Mouse (Mus musculus): ENCODE data around the gene Casp4.

DNA sequence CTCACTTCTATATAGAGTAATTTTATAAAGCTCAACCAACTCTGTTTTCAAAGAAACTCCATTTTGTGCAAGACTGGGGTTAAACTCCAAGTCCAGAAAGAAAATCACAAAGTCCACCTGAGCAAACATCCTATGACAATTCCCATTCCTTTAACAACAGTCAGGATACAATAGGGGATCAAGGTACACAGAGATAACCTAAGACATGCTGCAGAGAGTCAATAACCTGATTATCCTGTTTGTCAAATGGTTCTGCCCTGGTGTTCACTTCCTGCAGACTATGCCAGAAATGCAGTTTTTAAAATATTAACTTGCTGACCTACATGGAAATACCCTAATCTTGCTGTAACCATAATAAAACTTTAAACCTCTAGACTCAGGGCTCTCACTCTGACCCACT is 23.8 kb downstream of the Casp4 start:
- TF ChIP-seq EP300 (IDR thresholded peaks at IDR 0.05; ENCODE audit: low read depth) (no peak), CTCF (IDR thresholded peaks at IDR 0.05; ENCODE audit: low read depth) (no peak)

All from heart, postnatal 0 days (tissue).